Mouse (Mus musculus): ENCODE measurements around the gene Lrwd1.

Lrwd1 gene

DNA sequence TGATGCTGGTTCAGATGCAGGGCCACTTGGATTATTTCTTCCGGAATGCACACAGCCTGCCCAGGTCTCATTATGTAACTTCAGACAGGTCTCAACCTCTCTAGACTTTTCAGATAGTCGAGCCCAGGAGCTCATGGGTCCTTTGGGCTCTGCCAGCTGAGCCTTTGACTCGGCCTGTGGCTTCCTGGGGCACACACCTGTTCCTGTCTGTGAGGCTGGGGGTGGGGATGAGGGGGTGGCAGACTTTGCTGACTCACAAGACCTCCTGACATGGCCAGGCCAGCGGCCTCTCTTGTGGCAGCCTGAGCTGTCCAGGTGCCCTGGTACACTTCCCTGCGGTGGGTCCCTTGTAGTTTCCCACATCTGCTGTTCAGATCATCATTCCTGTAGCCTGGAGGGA lies 43.9 kb downstream of the Lrwd1 start:
- DNase-seq (ENCODE audit: low spot score), result no peak

DNA sequence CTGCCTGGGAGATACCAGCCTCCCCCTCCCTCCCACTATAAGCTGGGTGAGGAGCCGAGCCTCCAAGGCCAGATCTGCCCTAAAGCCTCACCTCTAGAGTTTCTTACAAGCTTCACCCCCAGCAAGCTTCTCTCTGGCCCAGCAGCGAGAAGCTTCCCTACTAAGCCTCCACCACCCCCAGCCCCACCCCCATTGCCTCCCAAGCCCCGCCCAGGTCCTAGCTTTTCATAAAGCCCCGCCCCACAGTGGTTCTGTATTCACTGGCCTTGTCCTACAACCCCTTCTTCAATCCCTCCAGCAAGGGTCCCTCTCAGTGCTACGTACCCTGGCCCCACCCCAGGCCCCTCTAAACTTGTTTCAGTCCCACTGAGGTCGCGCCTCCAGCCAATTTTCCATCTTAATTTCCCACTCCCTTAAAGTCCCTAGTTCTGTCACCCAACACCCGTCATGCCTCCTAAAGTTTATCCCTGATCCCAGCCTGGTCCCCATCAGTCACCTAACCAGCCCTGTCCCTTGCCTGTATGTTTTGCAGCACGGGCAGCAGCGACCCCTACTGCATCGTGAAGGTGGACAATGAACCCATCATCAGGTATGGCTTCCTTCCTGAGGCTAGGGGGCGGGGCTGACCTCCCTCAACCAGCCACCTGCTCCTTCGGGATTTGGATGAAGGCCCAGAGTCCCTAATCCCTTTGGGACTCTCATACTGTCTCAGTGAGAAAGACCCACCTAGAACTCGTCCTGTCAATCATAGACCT lies 46.9 kb downstream of the Lrwd1 start:
- peak; percentile 15 for DNase-seq (ENCODE audit: low spot score)

DNA sequence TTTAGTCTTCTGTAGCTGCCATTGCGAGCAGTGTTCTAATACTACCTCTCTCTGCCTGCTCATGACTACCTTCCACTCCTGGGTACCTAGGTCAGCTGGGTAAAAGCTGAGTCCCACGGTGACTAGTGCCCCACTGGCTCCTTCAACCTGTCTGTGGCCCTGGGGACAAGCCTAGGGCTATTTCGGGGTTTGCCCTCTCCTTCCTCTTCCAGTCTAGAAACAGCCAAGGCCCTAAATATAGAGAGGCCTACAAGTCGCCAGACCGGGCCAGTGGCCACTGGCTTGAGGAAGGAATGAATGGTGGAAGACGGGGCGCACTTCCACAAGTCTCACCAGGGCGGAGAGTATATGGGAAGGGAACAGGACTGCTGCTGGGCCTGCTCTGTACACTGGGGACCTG lies 49.6 kb downstream of the Lrwd1 start:
- DNase-seq (ENCODE audit: low spot score), result no peak

DNA sequence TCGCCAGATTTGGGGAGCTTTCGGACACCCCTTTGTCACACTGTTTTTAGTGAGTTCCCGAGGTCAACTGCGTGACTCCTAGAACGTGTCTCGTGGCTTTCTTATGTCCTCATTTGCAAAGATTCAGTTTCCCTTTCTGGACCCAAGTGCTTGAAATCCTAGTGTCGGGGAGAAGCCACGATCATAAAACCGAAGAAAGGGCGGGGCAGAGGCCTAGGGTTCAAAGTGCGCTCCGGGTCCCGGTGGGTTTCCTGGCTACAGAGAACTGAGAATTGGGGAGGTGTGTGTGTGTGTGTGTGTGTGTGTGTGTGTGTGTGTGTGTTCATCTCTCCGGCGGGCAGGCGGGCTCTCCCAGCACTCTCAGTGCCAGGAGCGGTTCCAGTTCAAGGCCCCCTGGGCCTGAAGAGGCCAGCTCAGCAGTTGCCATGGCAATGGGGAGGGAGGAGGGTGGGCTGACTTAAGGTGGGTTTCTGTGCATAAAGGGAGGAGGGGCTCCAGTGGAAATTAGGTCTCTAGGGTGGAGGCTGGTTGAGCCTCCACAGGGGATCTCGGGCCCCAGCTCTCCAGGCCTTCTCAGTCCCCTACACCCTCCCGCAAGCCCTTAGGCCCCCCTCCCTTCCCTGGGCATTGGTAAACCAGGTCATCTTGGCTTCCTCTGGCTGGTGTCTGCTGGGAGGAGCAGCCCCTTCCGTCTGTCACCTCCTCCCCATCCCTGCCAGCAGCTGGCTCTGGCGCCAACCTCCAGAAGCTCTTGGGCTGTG lies 50.8 kb downstream of the Lrwd1 start:
- peak; percentile 48 for DNase-seq (ENCODE audit: low spot score)

DNA sequence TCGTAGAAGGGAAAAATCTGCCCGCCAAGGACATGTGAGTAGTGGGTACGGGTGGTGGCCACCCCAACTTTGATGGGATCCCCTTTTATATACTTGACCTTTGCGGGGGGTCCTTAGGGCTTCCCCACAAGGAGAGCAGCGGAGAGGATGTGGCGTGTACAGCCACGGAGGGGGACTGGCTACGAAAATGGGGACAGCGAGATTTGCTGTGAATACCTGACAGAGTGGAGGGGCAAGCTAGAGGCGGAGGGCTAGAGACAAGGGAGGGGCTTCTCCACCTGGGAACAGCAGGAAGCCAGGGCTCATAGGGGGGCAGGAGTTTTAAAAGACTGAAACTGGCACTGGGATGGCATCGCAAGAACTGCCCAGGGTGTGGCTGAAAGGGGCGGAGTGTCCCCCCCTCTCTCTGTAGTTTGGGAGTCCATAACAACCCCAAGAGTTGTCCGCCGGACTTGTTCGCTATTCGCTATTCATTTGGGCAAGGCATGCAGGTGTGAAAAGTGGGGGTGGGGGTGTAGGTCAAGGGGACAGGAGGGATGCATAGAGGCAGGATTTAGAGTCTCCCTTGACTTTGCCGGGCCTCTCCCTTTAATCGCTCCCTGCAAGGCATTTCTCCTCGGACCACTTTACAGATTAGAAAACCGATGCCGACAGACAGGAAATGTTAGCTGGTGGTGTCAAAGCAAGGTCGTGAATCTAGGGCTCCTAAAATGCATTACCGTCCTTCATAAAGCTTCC lies 51.6 kb downstream of the Lrwd1 start:
- no peak for DNase-seq (ENCODE audit: low spot score)

DNA sequence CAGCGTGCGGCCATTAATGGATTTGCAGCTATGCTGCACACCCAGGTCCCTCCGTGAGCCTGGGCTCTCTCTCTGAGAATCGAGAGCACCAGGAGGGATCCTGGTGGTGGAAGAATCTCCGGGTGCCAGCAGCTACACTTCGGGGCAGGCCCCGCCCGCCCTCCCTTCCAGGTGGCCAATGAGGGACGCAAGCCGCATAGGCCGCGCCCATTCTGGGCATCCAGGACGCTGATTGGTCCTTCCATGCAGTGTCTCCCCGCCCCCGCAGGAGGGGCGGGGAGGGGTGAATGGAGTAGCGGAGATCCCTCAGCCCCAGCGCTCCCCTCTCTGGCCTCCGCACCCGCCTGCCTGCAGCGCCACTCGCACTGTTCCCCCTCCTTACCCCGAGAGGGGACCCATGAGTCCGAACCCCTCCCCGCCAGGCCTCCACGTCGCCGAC lies 52.2 kb downstream of the Lrwd1 start, which contains the start of gene Rasa4:
Gene Rasa4 (plus strand): TSS at position 248 of the 439 bp plus-strand sequence.
- DNase-seq (ENCODE audit: low spot score), result peak; percentile 96

DNA sequence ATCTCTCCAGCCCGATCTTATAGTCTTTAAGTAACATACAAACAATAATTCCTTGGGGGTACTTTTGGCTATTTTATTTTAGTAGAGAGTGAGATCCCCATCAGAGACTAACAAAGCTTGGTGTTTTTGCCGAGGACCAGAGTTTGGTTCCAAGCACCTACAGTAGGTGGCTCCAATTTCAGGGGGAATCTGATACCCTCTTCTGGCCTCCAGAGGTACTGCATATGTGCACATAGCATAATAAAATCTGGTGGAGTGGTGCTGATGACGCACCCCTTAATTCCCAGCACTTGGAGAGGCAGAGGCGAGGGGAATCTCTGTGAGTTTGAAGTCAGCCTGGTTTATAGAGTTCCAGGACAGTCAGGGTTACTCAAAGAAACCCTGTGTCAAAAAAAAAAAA lies 53.5 kb downstream of the Lrwd1 start:
- no peak for DNase-seq (ENCODE audit: low spot score)

DNA sequence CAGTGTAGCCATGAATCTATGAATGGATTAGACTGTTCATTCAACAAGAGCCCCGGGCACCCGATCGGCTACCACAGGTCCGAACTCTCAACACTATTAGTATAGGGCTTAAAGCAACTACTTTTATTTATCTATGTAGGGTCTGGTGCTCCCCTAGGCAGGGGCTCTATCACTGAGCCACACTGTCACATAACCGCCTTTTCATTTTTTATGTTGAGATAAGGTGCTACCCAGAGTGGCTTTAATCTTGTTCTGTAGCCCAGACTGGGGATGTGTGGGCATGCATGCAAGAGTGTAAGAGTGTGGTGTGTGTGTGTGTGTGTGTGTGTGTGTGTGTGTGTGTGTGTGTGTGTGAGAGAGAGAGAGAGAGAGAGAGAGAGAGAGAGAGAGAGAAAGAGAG lies 57.7 kb downstream of the Lrwd1 start:
- DNase-seq (ENCODE audit: low spot score), result no peak

DNA sequence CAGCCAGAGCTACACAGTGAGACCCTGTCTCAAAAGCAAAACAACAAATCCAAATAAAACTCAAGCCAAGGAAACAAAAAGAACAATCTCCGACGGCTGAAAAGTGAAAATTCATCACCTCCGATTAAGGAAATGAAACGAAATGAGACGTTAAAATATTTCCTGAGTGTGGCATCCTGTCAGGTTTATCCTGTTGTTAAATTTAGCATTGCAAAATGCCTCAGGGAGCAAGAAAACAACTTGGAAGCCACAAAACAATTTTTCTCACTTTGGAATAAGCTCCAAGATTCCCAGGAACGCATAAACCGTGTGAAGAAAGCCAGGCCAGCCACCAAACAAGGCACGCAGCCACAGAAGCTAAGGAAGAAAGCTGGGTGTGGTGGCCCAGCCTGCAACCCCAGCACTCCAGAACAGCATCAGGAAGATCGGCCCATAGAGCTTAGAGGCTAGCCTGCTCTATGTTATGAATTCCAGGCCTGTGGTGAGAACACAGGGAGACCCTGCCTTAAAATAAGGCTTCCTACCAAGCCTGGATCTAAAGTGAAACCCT lies 58.8 kb downstream of the Lrwd1 start:
- DNase-seq (ENCODE audit: low spot score), result no peak

DNA sequence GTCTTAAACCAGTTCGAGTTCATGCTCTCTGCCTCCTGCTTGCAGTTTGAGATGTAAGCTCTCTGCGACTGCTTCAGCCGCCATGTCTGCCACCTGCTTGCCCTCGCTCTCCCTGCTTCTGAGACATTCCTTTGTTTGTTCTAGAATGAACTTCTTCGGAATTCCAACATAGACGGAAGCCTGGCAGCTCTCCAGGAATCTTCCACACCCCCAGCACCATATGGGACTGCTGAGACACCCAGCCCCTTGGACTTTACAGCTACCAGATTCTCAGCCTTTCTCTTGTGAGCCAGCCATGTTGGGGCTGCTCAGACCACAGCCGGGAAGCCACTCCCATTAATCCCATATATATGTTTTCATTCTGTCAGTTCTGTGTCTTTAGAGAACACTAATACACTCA lies 59.6 kb downstream of the Lrwd1 start:
- DNase-seq (ENCODE audit: low spot score), result no peak

DNA sequence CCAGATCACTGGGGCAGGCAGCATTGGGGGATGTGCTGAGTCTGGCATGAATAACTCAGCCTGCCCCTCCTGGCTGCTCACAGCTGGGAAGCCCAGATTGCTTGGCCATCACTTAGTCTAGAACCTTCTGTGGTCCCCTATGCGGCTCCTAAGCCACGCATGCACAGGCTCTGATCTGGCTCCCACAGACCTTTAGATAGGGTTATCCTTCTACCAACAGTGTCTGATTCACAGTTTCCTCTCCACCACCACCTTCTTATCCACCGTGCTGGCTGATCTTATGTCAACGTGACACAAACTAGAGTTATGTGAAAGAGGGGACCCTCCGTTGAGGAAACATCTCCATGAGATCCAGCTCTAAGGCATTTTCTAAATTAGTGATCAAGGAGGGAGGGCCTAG lies 60.8 kb downstream of the Lrwd1 start:
- no peak for DNase-seq (ENCODE audit: low spot score)

DNA sequence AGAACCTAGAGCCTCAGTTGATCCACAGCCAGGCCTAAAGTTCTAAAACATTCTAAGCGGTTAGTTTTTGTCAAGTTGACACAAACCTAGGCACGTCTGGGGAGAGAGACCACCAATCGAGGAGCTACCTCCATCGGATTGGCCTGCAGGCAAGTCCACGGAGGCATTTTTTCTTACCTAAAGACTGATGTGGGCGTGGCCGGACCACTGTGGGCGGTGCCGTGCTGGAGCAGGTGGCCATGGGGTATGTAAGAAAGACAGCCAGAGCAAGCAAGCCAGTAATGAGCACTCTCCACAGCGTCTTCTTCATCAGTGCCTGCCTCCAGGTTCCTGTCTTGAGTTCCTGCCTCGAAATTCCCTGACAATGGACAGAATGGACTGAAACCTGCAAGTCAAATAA lies 62.3 kb downstream of the Lrwd1 start:
- DNase-seq (ENCODE audit: low spot score), result no peak

DNA sequence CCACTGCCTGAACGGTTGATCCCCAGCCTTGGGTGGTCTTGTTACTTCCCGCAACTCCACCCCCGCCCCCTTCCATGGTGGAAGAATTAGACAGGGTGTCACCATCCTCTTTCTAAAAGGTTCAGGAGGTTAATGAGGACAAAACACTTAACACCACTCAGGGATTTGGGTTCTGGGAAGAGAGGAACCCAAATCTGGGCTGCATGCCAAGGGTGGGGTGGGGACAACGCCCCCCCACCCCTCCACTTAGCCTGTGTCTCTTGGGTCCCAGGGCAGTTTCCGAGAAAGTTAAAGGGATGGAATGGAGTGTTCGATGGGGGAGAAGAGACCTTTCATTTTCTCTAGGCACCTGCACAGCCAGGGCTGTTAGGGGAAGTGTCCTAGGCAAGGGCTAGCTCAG lies 62.8 kb downstream of the Lrwd1 start:
- DNase-seq (ENCODE audit: low spot score), result no peak
